Mouse (Mus musculus): ENCODE measurements around the gene Tmem131. TPM values are rescaled to one million over a fixed set of nuclear protein-coding genes. Genes with fewer than 3 reads are reported as not detected.
A peak's percentile ranks its signal among the peaks of the same experiment; 100 is the strongest.

The Tmem131 gene
- total RNA-seq (2021): 10 to 100 TPM; 28.1 to 30.0 TPM
- 13.0 and 17.0 TPM in 2 replicates for polyA plus RNA-seq (2012; rRNA removed)
- long read RNA-seq, full-length matches to known transcripts: 4 of 10 reads
- long read RNA-seq, partial matches to known transcripts: 4 of 10 reads
- long read RNA-seq, other reads (novel, unspliced or antisense): 2 of 10 reads

DNA sequence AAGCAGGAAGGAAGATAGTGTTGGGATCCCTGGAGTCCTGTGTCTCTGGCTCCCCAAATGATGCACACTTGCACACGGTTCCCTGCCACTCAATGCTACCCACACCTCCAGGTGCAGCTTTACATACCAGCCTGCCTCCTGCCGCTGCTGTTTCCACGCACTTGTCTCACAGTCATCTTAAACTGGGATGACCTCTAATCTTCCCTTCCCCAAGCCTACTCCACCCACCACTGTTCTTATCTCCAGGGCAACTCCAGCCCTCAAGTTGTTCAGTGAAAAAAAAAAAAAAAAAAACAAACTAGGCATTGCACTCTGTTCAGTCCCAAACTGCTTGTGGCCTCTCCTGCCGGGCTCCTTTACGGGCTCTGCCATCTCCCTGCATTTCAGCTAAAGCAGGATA lies at the start of gene Tmem131:
Gene Tmem131, minus strand, starts transcription at position 14 of the 400 bp plus-strand sequence.
- intact Hi-C loops (cut with DNase I): loop anchor here (5.0 kb wide), 1 partner anchor 594 kb away; no protein-coding TSS in a partner anchor
- Histone ChIP-seq H3K27ac (no peak within 1 kb of the TSS), H3K36me3 (ENCODE audit: control insufficient read depth, insufficient read depth, low read length) (peaks cover 2% of the 10 kb centered on the region; the same call in 1 of the 2 replicates), H3K79me2 (replicated peaks; ENCODE audit: control insufficient read depth, insufficient read depth, low read length) (no peaks in the 10 kb centered on the region; the same call in 1 of the 2 replicates), H3K27me3 (ENCODE audit: control insufficient read depth, insufficient read depth, low read length) (no peaks in the 10 kb centered on the region), H3K4me1 (ENCODE audit: control insufficient read depth, insufficient read depth, low read length) (no peaks in the 10 kb centered on the region), H3K4me3 (no peak within 1 kb of the TSS), H3K9ac (ENCODE audit: low read depth, low read length) (no peak within 1 kb of the TSS)
- TF ChIP-seq EP300 (IDR thresholded peaks at IDR 0.05; ENCODE audit: insufficient read depth, low read depth, low read length) (no peak), POLR2A (IDR thresholded peaks at IDR 0.05; ENCODE audit: insufficient read depth, low read depth, low read length) (no peak), CTCF (IDR thresholded peaks at IDR 0.05) (no peak)
- DNase-seq: no peak
- 51% methylated on average over 5 of the region's 5 CpGs for WGBS

- Histone ChIP-seq H3K27me3 (ENCODE audit: control insufficient read depth, insufficient read depth, low read length) (no peaks in the 10 kb centered on the region), H3K9ac (ENCODE audit: low read depth, low read length) (no peak overlapping the region), H3K4me3 (no peak overlapping the region), H3K36me3 (ENCODE audit: control insufficient read depth, insufficient read depth, low read length) (no peaks in the 10 kb centered on the region), H3K79me2 (replicated peaks; ENCODE audit: control insufficient read depth, insufficient read depth, low read length) (no peaks in the 10 kb centered on the region), H3K4me1 (ENCODE audit: control insufficient read depth, insufficient read depth, low read length) (peaks cover 5% of the 10 kb centered on the region; the same call in 1 of the 2 replicates), H3K27ac (no peak overlapping the region)
- DNase-seq: no peak
- TF ChIP-seq CTCF (IDR thresholded peaks at IDR 0.05): no peak
- TF ChIP-seq EP300 (IDR thresholded peaks at IDR 0.05; ENCODE audit: insufficient read depth, low read depth, low read length): no peak
- no peak for TF ChIP-seq POLR2A (IDR thresholded peaks at IDR 0.05; ENCODE audit: insufficient read depth, low read depth, low read length)
- intact Hi-C loops (cut with DNase I): no loop called here
- 83% methylated on average over 6 of the region's 6 CpGs for WGBS
These were observed 45.1 kb upstream of the Tmem131 start for GRCm38 (mm10) chr1:36988561-36988960.

GRCm38 (mm10) chr1:36988161-36988560 lies 44.7 kb upstream of the Tmem131 start:
- H3K27me3 ChIP-seq (ENCODE audit: control insufficient read depth, insufficient read depth, low read length): no peaks in the 10 kb centered on the region
- intact Hi-C loops (cut with DNase I): no loop called here
- 77% methylated on average over 6 of the region's 6 CpGs for WGBS

DNA sequence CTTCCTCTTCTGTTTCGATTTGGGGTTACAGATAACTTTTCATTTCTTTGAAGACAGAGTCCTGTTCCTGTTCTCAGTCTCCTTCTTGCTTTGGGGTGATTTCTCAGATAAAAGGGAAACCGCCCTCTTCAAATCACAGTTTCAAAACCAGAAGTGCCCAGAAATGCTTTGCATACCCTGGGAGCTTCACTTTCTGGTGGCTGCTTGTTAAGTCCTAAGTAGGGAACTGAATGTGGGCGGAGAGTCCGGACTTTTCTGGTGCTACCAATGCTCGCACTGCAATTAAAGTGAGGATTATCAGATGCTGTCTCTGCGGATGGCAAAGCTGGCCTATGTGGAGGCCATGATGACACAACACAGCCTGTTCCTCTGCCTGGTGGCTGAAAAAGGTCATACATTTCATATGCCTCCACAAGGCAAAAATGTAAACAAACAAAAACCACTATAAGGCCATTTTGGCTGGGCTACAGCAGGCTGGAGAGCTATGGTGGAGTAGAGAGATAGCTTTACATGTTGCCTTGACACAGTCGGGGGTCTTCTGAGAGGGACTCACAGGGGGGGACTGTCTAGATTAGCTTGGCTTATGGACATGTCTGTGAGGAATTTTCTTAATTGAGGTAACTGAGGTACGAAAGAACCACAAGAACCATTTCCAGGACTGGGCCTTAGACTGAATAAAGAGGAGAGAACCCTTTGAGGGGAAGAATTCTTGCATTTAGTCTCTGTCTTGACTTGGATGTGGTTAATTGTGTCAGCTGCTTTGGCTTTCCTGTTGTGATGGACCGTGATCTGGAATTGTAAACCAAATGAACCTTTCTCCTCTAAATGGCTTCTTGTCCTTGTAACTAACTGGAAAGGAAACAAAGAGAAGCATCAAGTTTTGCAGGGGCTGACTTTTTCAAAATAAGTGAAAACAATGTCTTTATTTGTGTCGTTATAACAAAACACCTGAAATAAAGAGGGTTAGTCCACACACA lies 44.0 kb upstream of the Tmem131 start:
- 75% methylated on average over 10 of the region's 10 CpGs for WGBS
- Histone ChIP-seq H3K79me2 (replicated peaks; ENCODE audit: control insufficient read depth, insufficient read depth, low read length) (no peaks in the 10 kb centered on the region), H3K36me3 (ENCODE audit: control insufficient read depth, insufficient read depth, low read length) (no peaks in the 10 kb centered on the region), H3K4me3 (no peak overlapping the region), H3K9ac (ENCODE audit: low read depth, low read length) (no peak overlapping the region), H3K27ac (no peak overlapping the region), H3K4me1 (ENCODE audit: control insufficient read depth, insufficient read depth, low read length) (peaks cover 5% of the 10 kb centered on the region; the same call in 1 of the 2 replicates), H3K27me3 (ENCODE audit: control insufficient read depth, insufficient read depth, low read length) (no peaks in the 10 kb centered on the region)
- TF ChIP-seq POLR2A (IDR thresholded peaks at IDR 0.05; ENCODE audit: insufficient read depth, low read depth, low read length) (no peak), CTCF (IDR thresholded peaks at IDR 0.05) (no peak), EP300 (IDR thresholded peaks at IDR 0.05; ENCODE audit: insufficient read depth, low read depth, low read length) (no peak)
- DNase-seq: peak in 1 of 2 experiments; percentile 16
- intact Hi-C loops (cut with DNase I): no loop called here

More at GRCm38 (mm10) chr1:36988161-36988560, 44.7 kb upstream of the Tmem131 start:
- Histone ChIP-seq H3K36me3 (ENCODE audit: control insufficient read depth, insufficient read depth, low read length) (no peaks in the 10 kb centered on the region), H3K79me2 (replicated peaks; ENCODE audit: control insufficient read depth, insufficient read depth, low read length) (no peaks in the 10 kb centered on the region), H3K4me3 (no peak overlapping the region), H3K27ac (no peak overlapping the region), H3K9ac (ENCODE audit: low read depth, low read length) (no peak overlapping the region), H3K4me1 (ENCODE audit: control insufficient read depth, insufficient read depth, low read length) (peaks cover 5% of the 10 kb centered on the region; the same call in 1 of the 2 replicates)
- TF ChIP-seq CTCF (IDR thresholded peaks at IDR 0.05): no peak
- no peak for TF ChIP-seq EP300 (IDR thresholded peaks at IDR 0.05; ENCODE audit: insufficient read depth, low read depth, low read length)
- no peak for TF ChIP-seq POLR2A (IDR thresholded peaks at IDR 0.05; ENCODE audit: insufficient read depth, low read depth, low read length)
- no peak for DNase-seq

DNA sequence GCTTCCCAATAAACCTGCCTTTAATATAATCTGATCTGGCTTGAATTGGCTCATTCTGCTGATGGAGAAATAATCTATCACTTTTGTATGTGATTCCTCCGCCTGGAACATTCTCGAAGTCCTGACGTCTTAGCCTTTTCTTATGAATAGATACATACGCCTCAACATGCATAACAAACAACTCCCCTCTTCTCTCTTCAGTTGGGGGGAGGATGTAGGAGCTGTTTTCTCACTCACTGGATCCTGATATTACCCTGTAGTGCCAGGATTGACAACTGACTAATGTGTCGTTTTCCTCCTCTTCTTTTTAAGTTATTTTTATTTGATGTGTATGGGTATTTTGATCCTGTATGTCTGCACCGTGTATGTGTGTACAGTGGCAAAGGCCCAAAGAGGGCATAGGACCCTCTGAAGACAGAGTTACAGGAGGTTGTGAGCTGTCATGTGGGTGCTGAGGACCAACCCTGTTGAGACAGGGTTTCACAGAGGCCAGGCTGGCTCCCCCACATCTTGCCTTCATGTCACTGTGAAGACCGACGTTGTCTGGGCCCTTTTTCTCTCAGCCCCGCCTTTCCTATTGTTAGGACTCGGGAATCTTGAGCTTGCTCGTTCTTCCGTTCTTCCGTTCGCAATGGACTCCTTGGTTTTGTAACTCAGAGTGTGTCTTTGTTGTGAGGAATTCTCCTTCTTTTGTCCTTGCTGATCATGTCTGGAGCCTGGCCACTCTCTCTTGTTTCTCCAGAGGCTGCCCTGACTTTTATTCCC lies 43.1 kb upstream of the Tmem131 start:
- H3K79me2 ChIP-seq (replicated peaks; ENCODE audit: control insufficient read depth, insufficient read depth, low read length): no peaks in the 10 kb centered on the region
- H3K4me1 ChIP-seq (ENCODE audit: control insufficient read depth, insufficient read depth, low read length): peaks cover 5% of the 10 kb centered on the region; the same call in 1 of the 2 replicates
- H3K27ac ChIP-seq: no peak overlapping the region
- TF ChIP-seq EP300 (IDR thresholded peaks at IDR 0.05; ENCODE audit: insufficient read depth, low read depth, low read length) (no peak), CTCF (IDR thresholded peaks at IDR 0.05) (no peak), POLR2A (IDR thresholded peaks at IDR 0.05; ENCODE audit: insufficient read depth, low read depth, low read length) (no peak)
- H3K27me3 ChIP-seq (ENCODE audit: control insufficient read depth, insufficient read depth, low read length): no peaks in the 10 kb centered on the region
- H3K36me3 ChIP-seq (ENCODE audit: control insufficient read depth, insufficient read depth, low read length): no peaks in the 10 kb centered on the region
- no peak overlapping the region for H3K4me3 ChIP-seq
- WGBS: 59% methylated on average over 14 of the region's 14 CpGs
- intact Hi-C loops (cut with DNase I): no loop called here
- DNase-seq: no peak
- no peak overlapping the region for H3K9ac ChIP-seq (ENCODE audit: low read depth, low read length)
